Comparison of ENCODE assay signal across 19 mouse cellular contexts in genomic region chr2:119254976-119255375, GRCm38 (mm10). TPM values are rescaled to one million over a fixed set of nuclear protein-coding genes. Genes with fewer than 3 reads are reported as not detected.
"Had no signal": no experiment of that assay in that cellular context is flagged by ENCODE, and none has a peak within 500 bp of the region (broad histone marks: within the 10 kb centered on the region; RNA-seq: fewer than 3 reads in every experiment).

No protein-coding gene starts in this region.

- H3K36me3 ChIP-seq: midbrain, embryonic 10.5 days; neural tube, embryonic 13.5 days; neural tube, embryonic 15.5 days had no signal

- H3K4me1 ChIP-seq: neural tube, embryonic 15.5 days had no signal

- H3K27ac ChIP-seq: midbrain, embryonic 10.5 days; neural tube, embryonic 13.5 days; neural tube, embryonic 15.5 days had no signal

- H3K9me3 ChIP-seq: midbrain, embryonic 10.5 days; neural tube, embryonic 13.5 days; neural tube, embryonic 15.5 days had no signal

- H3K4me3 ChIP-seq: midbrain, embryonic 10.5 days; myocyte; neural tube, embryonic 13.5 days; neural tube, embryonic 15.5 days had no signal

- ATAC-seq: midbrain, embryonic 16.5 days had no signal

- H3K4me2 ChIP-seq: lung, embryonic 14.5 days; neural tube, embryonic 13.5 days; neural tube, embryonic 15.5 days had no signal

- H3K9ac ChIP-seq: lung, embryonic 14.5 days; neural tube, embryonic 13.5 days; neural tube, embryonic 15.5 days had no signal

- DNase-seq: lung, adult 18-20 months; lung, embryonic 14.5 days; lung, postnatal 10 days; lung, postnatal 4 days; midbrain, embryonic 14.5 days; retina, postnatal 1 day; right cerebral cortex, adult 18-20 months; right cerebral cortex, postnatal 25 days; right cerebral cortex, postnatal 4 days; spleen, adult 18-20 months; thymus, adult 18-20 months; thymus, postnatal 14 days; thymus, postnatal 36 days had no signal

RNA-seq across cellular contexts. Expression of gene Ppp1r14d, which starts 25.3 kb away (rescaled TPM):
- polyA plus RNA-seq: midbrain, embryonic 10.5 days; midbrain, embryonic 14.5 days; midbrain, embryonic 16.5 days; neural tube, embryonic 11.5 days; neural tube, embryonic 13.5 days; neural tube, embryonic 15.5 days had no signal
